Mouse (Mus musculus) CD4-positive, CD25-positive, alpha-beta regulatory T cell, adult 4 months (primary cell): ENCODE results near the gene 1700061G19Rik. TPM values are rescaled to one million over a fixed set of nuclear protein-coding genes. Genes with fewer than 3 reads are reported as not detected.

ENCODE experiments used
- ATAC-seq: one replicate; pipeline ENCODE4 v1.8.0; 2017
- polyA plus RNA-seq, 2 experiments: library from polyadenylated mRNA; unstranded; fragments of 100-300 nt; shearing (Covaris generic); gene quantifications; one replicate each; pipeline ENCODE4 v1.2.1; 2017

The 1700061G19Rik gene
- under 1 TPM in 1 of 2 experiments, not detected in 1; 0.31 TPM for polyA plus RNA-seq

DNA sequence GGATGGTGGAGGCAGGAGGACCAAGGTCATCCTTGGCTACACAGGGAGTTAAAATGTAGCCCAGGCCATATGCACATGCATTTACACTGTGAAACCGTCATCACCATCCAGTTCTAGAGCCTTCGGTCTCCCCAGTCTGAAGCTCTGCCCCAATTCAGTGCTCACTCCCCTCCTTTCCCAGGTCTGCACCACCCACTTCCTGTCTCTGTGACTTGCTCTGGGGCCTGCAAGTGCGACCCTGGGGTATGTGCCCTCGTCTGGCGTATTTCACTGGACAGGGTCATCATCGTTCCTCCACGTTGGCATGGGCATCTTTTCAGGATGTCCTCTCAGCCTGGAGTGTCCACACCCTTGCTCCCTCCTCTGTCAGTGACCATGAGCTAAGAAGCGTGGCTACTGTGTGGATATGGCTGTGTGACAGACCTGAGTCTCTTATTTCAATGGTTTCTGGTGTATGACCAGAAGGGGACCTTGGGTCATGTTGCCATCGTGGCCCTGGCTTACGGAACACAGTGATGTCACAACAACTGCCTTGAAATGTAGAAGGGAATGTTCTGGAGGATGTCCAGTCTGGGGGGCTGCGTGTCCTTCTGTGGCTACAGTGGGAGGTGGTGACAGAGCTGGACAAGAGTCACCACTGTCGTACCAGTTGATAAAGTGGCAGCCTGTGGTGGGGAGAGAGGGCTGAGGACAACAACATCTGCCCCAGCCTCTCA is at the start of gene 1700061G19Rik:
TSS of gene 1700061G19Rik (plus strand) at position 542 of the 716 bp plus-strand sequence.
- ATAC-seq: no peak

DNA sequence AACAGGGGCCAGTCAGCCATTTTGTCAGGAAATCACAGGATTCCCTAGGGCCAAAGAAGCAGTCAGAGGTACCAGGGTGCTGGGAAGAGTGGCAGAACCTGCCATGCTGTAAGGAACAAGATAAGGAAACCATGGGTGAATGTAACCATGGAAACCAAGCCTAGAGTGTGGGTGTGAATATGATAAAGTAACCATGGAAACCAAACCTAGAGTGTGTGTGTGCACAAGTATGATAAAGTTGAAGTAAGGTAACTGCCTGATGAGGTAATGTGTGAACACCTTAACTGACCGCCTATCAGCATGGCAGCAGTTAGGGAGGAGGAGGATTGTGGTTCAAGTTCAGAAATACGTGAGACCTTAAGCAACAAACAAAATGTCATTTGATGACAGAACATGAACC is 48.6 kb upstream of the 1700061G19Rik start:
- no peak for ATAC-seq

DNA sequence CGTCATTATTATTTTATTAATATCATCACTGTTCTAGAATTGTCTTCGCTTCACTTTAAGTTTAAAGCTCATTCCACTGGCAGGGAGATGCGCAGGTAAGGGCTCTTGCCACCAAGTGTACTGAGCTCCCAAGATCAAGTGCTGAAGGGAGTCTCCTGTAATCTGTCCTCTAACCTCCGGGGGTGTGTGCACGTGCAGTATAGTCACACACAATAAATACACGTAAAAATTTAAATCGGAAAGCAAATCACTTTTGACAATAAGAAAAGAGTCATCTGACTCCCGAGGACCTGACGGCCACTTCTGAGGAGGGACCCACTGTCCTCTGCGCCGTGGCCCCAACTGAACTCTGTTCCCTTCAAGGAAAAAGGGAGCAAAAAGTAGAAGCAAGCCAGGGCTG is 46.1 kb upstream of the 1700061G19Rik start:
- ATAC-seq: no peak

GRCm38 (mm10) chr17:56829795-56830194 is 45.5 kb upstream of the 1700061G19Rik start:
- ATAC-seq: no peak

DNA sequence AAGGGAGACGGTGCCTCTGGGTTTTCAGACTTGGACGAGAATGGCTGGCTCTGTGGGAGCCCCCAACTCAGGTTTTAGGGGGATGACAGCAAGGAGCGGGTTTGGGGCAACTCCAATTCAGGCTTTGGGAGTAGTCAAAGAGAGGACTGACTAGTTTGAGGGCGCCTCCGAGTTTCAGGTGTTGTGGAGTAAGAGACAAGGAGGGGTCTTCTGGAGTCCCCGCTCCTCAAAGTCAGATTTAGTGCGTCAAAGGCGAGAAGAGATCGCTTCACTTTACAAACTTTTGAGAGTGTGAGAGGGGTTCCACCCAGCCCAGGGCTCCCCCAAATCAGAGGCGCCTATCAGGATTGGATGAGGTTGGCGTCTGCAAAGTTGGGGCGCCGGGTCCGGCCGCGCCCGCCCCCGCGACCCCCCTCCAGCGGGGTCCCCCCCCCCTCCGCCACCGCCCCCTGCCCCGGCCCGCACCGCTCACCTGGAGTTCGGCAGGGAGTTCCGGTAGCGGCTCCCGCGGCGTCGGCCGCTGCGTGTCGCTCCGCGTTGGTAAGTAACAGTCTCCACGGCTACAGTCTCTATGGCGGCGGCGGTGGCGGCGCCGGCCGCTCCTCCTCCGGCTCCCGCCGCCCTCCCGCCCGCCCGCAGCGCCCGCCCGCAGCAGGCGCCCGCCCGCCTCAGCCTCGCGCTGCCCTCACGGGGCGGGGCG is 44.7 kb upstream of the 1700061G19Rik start, which contains the start of gene Rfx2:
TSS of gene Rfx2 (minus strand) at position 603 of the 700 bp plus-strand sequence.
- ATAC-seq: no peak

DNA sequence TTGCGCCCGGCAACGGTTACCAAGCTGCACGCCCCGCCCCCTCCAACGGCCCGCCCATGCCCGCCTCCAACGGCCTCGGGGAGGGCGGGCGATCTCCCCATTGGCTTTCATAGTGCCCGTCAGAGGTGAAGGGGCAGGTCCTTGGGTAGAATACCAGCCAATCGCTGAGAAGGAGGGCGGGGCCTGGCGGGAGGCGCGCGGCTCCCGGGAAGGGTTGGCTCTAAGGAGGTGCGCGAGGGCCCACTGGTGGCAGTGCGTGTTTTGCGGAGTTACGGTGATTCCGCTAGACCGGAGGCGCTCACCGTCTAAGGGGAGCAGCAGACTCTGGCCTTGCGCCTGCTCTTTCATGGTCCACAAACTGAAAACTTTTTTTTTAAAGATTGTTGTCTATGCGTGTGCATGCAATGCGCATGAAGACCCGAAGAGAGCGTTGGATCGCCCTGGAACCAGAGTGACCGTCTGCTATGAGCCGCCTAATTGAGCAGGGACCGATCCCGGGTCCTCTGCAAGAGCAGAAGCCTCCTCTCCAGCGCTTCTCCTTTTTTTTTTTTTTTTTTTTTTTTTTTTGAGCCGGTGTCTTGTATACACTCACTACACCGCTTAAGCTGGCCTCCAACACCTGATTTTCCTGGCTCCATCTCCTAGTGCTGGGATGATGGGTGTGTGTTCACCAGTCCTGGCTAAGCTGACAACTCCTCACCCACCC is 44.0 kb upstream of the 1700061G19Rik start:
- peak; percentile 100 for ATAC-seq

GRCm38 (mm10) chr17:56832918-56833317 is 42.4 kb upstream of the 1700061G19Rik start:
- ATAC-seq: no peak

DNA sequence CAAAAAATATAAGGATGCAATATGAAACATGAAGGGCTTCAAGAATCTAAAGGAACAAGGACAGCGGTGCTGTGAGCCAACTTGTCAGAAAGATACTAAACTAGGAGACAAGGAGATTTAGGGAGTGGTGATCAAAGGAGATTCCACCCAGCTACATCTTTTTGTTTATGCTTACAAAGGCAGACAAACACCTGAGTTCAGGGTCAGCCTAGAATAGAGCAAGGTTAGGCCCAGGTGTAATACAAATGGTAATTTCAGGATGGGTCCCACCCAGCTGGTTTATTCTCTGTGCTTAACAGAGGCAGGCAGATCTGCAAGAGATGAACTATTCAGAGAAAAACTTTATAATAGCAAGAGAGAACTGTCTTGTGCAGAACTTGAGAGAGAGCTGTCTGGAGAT is 41.9 kb upstream of the 1700061G19Rik start:
- no peak for ATAC-seq

- no peak for ATAC-seq
Measured at GRCm38 (mm10) chr17:56836336-56836735, 38.9 kb upstream of the 1700061G19Rik start.

GRCm38 (mm10) chr17:56840524-56840923 is 34.8 kb upstream of the 1700061G19Rik start:
- ATAC-seq: no peak

GRCm38 (mm10) chr17:56842173-56842572 is 33.1 kb upstream of the 1700061G19Rik start:
- ATAC-seq: peak; percentile 75

GRCm38 (mm10) chr17:56843678-56844077 is 31.6 kb upstream of the 1700061G19Rik start:
- ATAC-seq: peak; percentile 78

DNA sequence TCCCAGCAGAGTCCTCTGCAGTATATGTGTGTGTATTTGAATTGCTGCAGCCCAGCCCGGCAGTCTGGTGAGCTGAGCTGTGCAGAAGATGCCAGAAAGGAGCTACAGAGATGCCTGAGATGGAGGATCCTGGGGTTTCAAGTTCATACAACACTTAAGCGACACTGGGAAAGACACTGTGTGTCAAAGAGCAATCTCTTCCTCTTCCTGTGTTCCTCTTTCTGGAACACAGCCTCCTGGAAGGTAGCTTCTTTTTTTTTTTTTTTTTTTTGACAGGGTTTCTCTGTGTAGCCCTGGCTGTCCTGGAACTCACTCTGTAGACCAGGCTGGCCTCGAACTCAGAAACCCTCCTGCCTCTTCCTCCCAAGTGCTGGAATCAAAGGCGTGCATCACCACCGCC is 26.5 kb upstream of the 1700061G19Rik start:
- ATAC-seq: no peak

GRCm38 (mm10) chr17:56849710-56850109 is 25.6 kb upstream of the 1700061G19Rik start:
- ATAC-seq: no peak

- ATAC-seq: no peak
Measured at GRCm38 (mm10) chr17:56851167-56851566, 24.1 kb upstream of the 1700061G19Rik start.

DNA sequence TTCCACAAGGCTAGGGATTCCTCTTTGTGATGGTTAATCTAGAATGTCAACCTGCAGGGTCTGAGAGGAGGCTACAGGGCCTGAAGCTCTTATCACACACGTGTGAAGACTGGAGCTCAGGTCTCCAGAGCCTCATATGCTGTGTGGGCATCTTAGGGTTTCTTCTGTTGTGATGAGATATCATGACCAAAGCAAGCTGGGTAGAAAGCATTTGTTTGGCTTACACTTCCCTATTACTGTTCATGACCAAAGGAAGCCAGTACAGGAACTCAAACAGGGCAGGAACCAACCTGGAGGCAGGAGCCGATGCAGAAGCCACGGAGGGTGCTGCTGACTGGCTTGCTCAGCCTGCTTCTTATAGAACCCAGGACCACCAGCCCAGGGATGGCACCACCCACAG is 19.9 kb upstream of the 1700061G19Rik start:
- no peak for ATAC-seq

DNA sequence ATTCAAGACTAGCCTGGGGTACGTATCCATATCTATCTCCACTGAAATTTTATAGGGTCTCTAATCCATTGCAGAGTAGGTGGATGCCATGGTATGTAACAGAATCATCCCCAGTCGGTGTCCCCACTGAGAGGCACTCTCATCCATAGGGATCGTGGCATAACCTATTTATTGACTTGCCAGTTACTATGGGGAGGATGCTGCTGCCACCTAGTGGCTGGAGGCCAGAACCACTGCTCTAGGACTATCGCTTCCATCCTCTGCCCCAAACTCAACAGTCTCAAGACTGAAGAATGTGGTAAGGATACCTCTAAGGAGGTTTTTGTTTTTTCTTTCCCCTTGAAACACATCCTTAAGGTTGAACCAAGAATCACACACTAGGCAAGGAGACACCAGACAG is 17.1 kb upstream of the 1700061G19Rik start:
- ATAC-seq: peak; percentile 77

DNA sequence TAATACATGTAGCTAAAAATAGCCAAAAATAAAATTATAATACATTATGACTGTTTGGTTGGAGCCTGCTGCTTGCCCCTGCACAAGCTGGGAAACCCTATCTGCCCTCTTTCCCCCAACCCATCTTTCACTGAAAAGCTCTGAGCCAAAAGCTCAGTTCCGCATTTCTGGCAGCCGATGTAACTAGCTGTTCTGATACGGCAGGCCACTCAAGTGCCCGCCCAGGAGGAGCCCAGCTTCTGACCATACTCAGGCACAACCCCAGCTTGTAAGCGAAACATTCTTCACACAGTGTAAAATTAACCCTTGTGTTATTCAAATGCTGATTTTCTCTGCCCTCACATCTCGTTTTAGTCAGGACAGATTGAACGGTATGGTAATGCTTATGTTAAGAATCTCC is 16.4 kb upstream of the 1700061G19Rik start:
- ATAC-seq: no peak

DNA sequence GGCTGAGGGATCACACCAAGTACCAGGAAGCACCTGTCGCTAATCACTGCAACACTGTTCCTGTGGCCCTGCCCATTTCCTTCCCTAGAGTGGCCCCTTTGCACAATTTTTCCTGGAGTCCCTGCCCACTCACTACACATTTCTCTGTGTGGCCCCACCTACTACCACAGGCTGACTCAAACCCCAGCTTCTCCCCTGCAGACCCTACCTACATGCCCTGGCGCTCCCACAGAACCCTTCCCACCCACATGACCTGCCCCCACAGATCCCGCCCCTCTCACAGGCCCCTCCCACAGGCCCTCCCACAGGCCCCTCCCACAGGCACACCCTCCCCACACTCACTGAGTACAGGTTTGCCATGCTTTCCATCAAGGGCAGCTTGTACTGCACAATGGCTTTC is 14.1 kb upstream of the 1700061G19Rik start:
- ATAC-seq: no peak

- ATAC-seq: no peak
Measured at GRCm38 (mm10) chr17:56866071-56866470, 9.2 kb upstream of the 1700061G19Rik start.

DNA sequence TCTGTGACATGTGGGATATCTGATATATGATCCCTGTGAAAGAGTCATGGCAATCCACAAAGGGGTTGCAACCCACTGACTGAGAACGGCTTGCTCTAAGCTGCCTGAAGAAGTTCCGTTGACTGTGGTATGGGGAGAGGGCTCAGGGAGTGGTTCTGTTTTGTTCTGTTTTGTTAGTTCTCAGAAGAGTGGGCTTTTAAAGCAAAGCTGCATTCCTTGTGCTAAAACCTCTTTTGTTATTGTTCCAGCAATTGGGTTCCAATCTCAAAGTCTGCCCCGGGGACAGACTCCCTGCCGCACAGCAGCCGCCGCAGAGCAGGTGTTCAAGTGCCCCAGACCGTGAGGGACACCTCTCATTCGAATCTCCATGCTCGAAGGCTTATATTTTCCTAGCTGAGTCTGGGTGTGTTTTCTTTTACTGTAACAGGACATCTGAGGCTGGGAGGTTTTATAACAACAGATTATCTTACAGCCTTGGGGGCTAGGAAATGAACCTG is 5.7 kb upstream of the 1700061G19Rik start:
- ATAC-seq: no peak

DNA sequence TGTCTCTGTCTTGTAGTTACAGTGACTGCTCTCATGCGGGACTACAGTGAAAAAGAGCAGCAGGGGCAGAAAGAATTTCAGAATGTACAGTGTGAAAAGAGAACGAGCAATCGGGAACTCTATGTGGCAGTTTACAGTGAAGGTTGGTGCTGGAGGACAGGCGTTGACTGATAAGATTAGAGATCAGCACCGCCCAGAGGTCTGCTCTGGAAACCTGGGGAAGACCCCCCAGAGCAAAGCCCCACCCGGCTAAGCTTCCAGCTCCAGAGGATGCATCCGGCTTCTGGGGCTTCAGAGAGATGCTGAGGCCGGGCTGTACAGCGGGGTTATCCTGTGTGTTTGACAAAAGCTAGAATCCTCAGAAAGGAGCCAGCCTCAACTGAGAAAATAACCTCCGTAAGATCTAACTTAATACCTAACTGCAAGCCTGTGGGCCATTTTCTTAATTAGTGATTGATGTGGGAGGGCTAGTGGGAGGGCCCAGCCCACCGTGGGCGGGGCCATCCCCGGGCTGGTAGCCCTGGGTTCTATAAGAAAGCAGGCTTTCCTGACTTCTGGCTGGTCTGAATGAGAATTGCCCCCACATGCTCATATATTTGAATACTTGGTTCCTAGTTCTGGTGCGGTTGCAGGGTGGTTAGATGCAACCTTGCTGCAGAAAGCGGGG is 4.9 kb upstream of the 1700061G19Rik start:
- no peak for ATAC-seq

- ATAC-seq: no peak
Measured at GRCm38 (mm10) chr17:56871767-56872166, 3.5 kb upstream of the 1700061G19Rik start.
